Mouse (Mus musculus) pancreas, adult 10 weeks (tissue): ENCODE data around the gene Pkd1l1. TPM values are rescaled to one million over a fixed set of nuclear protein-coding genes. Genes with fewer than 3 reads are reported as not detected.

Experiments used
- polyA plus RNA-seq: library from polyadenylated mRNA; stranded (reverse); fragments of 350-450 nt; fragmentation: Illumina TruSeq; extraction: RNeasy Lipid Tissue Mini Kit (QIAGEN cat#74804); gene quantifications from one replicate; pipeline ENCODE4 v1.2.3, GENCODE M21; 2015; ENCODE audit warnings: low read depth, low replicate concordance; ENCODE audit not compliant: insufficient read depth

Pkd1l1 gene
- polyA plus RNA-seq = 0.09 TPM

GRCm38 (mm10) chr11:8973166-8973565 is at the start of gene Pkd1l1:
Pkd1l1 (minus strand) TSS chr11:8973266.

GRCm38 (mm10) chr11:9010853-9011339 is 37.8 kb upstream of the Pkd1l1 start, which contains the start of gene Hus1:
Hus1 (minus strand) TSS chr11:9011191.

Other genes starting within 250 kb of the Pkd1l1 start
- gene Hus1, start 37.9 kb upstream of the Pkd1l1 start, polyA plus RNA-seq = 2.9 TPM
- gene Gm11992, start 75.3 kb upstream of the Pkd1l1 start, polyA plus RNA-seq = not detected
- gene Sun3, start 75.7 kb upstream of the Pkd1l1 start, polyA plus RNA-seq = not detected
- 9.5 TPM for gene Upp1, start 144.8 kb upstream of the Pkd1l1 start, polyA plus RNA-seq
- gene Abca13, start 218.7 kb upstream of the Pkd1l1 start, polyA plus RNA-seq = not detected